Comparison of ENCODE assay signal across 8 mouse cellular contexts in genomic region chr16:14360931-14361330, GRCm38 (mm10). TPM values are rescaled to one million over a fixed set of nuclear protein-coding genes. Genes with fewer than 3 reads are reported as not detected.
DNase-seq lines count a peak whose midpoint lies in the region; ATAC-seq and TF ChIP-seq lines count a peak whose summit lies in the region.

No protein-coding gene starts in this region.

- H3K36me3 ChIP-seq in kidney, embryonic 14.5 days (ENCODE audit: control insufficient read depth, insufficient read depth, low read length): no peaks in the 10 kb centered on the region
- H3K36me3 ChIP-seq in ES-Bruce4 (ENCODE audit: control insufficient read depth, insufficient read depth, low read length, poor library complexity, severe bottlenecking): no peaks in the 10 kb centered on the region
- H3K36me3 ChIP-seq in embryonic facial prominence, embryonic 12.5 days: no peaks in the 10 kb centered on the region
- no peaks in the 10 kb centered on the region for H3K36me3 ChIP-seq in neural tube, embryonic 12.5 days

- H3K4me2 ChIP-seq in kidney, embryonic 14.5 days (replicated peaks; ENCODE audit: low read depth, low read length): peak overlapping the region; percentile 90
- peak overlapping the region; percentile 78 for H3K4me2 ChIP-seq in embryonic facial prominence, embryonic 12.5 days (replicated peaks)
- H3K4me2 ChIP-seq in neural tube, embryonic 12.5 days (replicated peaks): peak overlapping the region; percentile 89

- H3K9me3 ChIP-seq in kidney, embryonic 14.5 days (ENCODE audit: control insufficient read depth, low read length): no peaks in the 10 kb centered on the region
- no peaks in the 10 kb centered on the region for H3K9me3 ChIP-seq in ES-Bruce4 (replicated peaks; ENCODE audit: control insufficient read depth, insufficient read depth, low read length, poor library complexity, severe bottlenecking)
- no peaks in the 10 kb centered on the region for H3K9me3 ChIP-seq in embryonic facial prominence, embryonic 12.5 days
- no peaks in the 10 kb centered on the region for H3K9me3 ChIP-seq in neural tube, embryonic 12.5 days

- no peak overlapping the region for H3K27ac ChIP-seq in kidney, embryonic 14.5 days (ENCODE audit: low read depth, low read length)
- H3K27ac ChIP-seq in ES-Bruce4 (ENCODE audit: insufficient read depth, low read length): no peak overlapping the region
- no peak overlapping the region for H3K27ac ChIP-seq in embryonic facial prominence, embryonic 12.5 days
- H3K27ac ChIP-seq in neural tube, embryonic 12.5 days: no peak overlapping the region

- no peak for TF ChIP-seq POLR2A in ES-Bruce4 (IDR thresholded peaks at IDR 0.05; ENCODE audit: insufficient read depth, low read length)

- no peak for TF ChIP-seq CTCF in ES-Bruce4 (IDR thresholded peaks at IDR 0.05; ENCODE audit: low read depth, low read length)

- DNase-seq in kidney, adult 9 months: no peak
- DNase-seq in kidney, postnatal 10 days: peak; percentile 44
- no peak for DNase-seq in cerebellum, postnatal 4 days (ENCODE audit: low spot score in 2 of 2)

- peak; percentile 28; the same call in 1 of the 2 replicates for ATAC-seq in kidney, embryonic 14.5 days (ENCODE audit: low FRiP score, low TSS enrichment)
- peak; percentile 3; the same call in 1 of the 2 replicates for ATAC-seq in embryonic facial prominence, embryonic 12.5 days (ENCODE audit: insufficient number of reproducible peaks, insufficient read depth, low FRiP score, low TSS enrichment)
- ATAC-seq in neural tube, embryonic 12.5 days (ENCODE audit: low FRiP score, low read depth): peak; percentile 48
- no peak for ATAC-seq in megakaryocyte progenitor cell, adult 5-6 weeks (replicated peaks; ENCODE audit: poor library complexity)

- H3K9ac ChIP-seq in kidney, embryonic 14.5 days (ENCODE audit: low read depth, low read length): peak overlapping the region; percentile 84
- H3K9ac ChIP-seq in ES-Bruce4 (ENCODE audit: low read depth, poor library complexity, severe bottlenecking): peak overlapping the region; percentile 95
- H3K9ac ChIP-seq in embryonic facial prominence, embryonic 12.5 days: peak overlapping the region; percentile 74
- H3K9ac ChIP-seq in neural tube, embryonic 12.5 days: peak overlapping the region; percentile 70

- H3K4me1 ChIP-seq in kidney, embryonic 14.5 days (ENCODE audit: control insufficient read depth, insufficient read depth, low read length): no peaks in the 10 kb centered on the region; the same call in 1 of the 2 replicates
- H3K4me1 ChIP-seq in ES-Bruce4 (ENCODE audit: control insufficient read depth, insufficient read depth, low read length): peaks cover 2% of the 10 kb centered on the region
- H3K4me1 ChIP-seq in embryonic facial prominence, embryonic 12.5 days: peaks cover 3% of the 10 kb centered on the region; the same call in 1 of the 2 replicates
- peaks cover 12% of the 10 kb centered on the region for H3K4me1 ChIP-seq in neural tube, embryonic 12.5 days

- 2% methylated on average over 7 of the region's 7 CpGs for WGBS in kidney, embryonic 14.5 days
- under 1% methylated on average over 7 of the region's 7 CpGs for WGBS in embryonic facial prominence, embryonic 12.5 days
- 4% methylated on average over 7 of the region's 7 CpGs for WGBS in neural tube, embryonic 12.5 days

- no peaks in the 10 kb centered on the region for H3K27me3 ChIP-seq in kidney, embryonic 14.5 days (ENCODE audit: control insufficient read depth, insufficient read depth, low read length)
- no peaks in the 10 kb centered on the region for H3K27me3 ChIP-seq in ES-Bruce4 (ENCODE audit: control insufficient read depth, insufficient read depth, low read length, poor library complexity, severe bottlenecking)
- H3K27me3 ChIP-seq in embryonic facial prominence, embryonic 12.5 days: no peaks in the 10 kb centered on the region
- H3K27me3 ChIP-seq in neural tube, embryonic 12.5 days (replicated peaks): no peaks in the 10 kb centered on the region

- TF ChIP-seq EP300 in ES-Bruce4 (IDR thresholded peaks at IDR 0.05; ENCODE audit: insufficient read depth, low read depth, low read length): no peak

- H3K4me3 ChIP-seq in kidney, embryonic 14.5 days (ENCODE audit: low read length): peak overlapping the region; percentile 89
- H3K4me3 ChIP-seq in ES-Bruce4 (ENCODE audit: low read depth, low read length): peak overlapping the region; percentile 91
- H3K4me3 ChIP-seq in embryonic facial prominence, embryonic 12.5 days: peak overlapping the region; percentile 85
- peak overlapping the region; percentile 78 for H3K4me3 ChIP-seq in neural tube, embryonic 12.5 days

RNA-seq across cellular contexts. Expression of gene Abcc1, which starts 0.4 kb away (rescaled TPM):
- 9.1 and 13.6 TPM in 2 replicates for polyA plus RNA-seq in kidney, embryonic 14.5 days (2014; fragmentation: Nextera tagmentation; extraction: Ambion mirVana)
- polyA plus RNA-seq in ES-Bruce4 (2011; ENCODE audit: insufficient read depth, insufficient read length, low read depth, missing spikeins): 69.5 and 72.4 TPM in 2 replicates
- 9.9 and 10.2 TPM in 2 replicates for polyA plus RNA-seq in embryonic facial prominence, embryonic 12.5 days (2016; fragmentation: Nextera tagmentation; extraction: Ambion mirVana)
- 7.5 and 9.3 TPM in 2 replicates for polyA plus RNA-seq in neural tube, embryonic 12.5 days (2016; fragmentation: Nextera tagmentation; extraction: Ambion mirVana)
- total RNA-seq in megakaryocyte progenitor cell, adult 5-6 weeks (2015): 25.9 and 30.6 TPM in 2 replicates
- 28.8 and 35.6 TPM in 2 replicates for total RNA-seq in megakaryocyte progenitor cell, adult 5-6 weeks (2017)

RNA-seq across cellular contexts. Expression of gene Fopnl, which starts 43.7 kb away (rescaled TPM):
- 166 and 186 TPM in 2 replicates for polyA plus RNA-seq in kidney, embryonic 14.5 days (2014; fragmentation: Nextera tagmentation; extraction: Ambion mirVana)
- 39.6 and 45.1 TPM in 2 replicates for polyA plus RNA-seq in ES-Bruce4 (2011; ENCODE audit: insufficient read depth, insufficient read length, low read depth, missing spikeins)
- 176 and 179 TPM in 2 replicates for polyA plus RNA-seq in embryonic facial prominence, embryonic 12.5 days (2016; fragmentation: Nextera tagmentation; extraction: Ambion mirVana)
- polyA plus RNA-seq in neural tube, embryonic 12.5 days (2016; fragmentation: Nextera tagmentation; extraction: Ambion mirVana): 168 and 172 TPM in 2 replicates
- total RNA-seq in megakaryocyte progenitor cell, adult 5-6 weeks (2015): 65.4 and 85.3 TPM in 2 replicates
- 33.9 and 35.0 TPM in 2 replicates for total RNA-seq in megakaryocyte progenitor cell, adult 5-6 weeks (2017)
